Mouse (Mus musculus): ENCODE results near the gene Vps8. TPM values are rescaled to one million over a fixed set of nuclear protein-coding genes. Genes with fewer than 3 reads are reported as not detected.

Gene Vps8
- total and polyA plus RNA-seq, 3 experiments = 26.2 to 50.1 (median 30.3) TPM

DNA sequence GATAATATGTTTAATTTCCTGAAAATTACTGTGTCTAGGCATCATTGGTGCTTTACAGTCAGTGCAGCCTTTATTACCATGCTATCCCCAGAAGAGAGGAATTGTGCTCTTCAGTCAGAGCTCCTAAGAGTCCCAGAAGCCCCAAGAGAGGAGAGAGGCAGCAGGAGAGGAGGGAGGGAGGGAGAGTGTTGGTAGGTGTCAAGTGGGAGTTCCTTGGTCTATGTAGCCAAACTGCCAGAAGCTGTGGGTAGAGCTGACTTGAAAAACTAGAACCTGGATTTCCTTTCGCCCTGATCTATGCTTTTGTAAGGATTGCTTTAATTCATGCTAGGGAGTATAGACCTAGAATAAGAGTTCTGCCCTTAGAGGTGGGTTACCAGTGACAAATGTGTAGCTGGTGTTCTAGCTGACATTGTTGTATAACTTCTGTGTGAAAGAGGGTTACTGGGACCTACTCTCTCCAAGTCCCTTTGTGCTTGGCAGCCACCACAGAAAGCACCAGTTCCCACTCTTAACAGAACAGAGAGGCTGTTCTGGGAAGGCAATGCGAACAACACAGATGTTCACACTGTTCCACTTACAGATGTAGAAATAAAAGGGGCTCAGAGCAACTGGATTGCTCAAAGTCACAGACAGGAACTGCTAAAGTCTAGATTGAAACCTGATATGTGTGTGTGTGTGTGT lies 7.6 kb downstream of the Vps8 start:
- H3K4me1 ChIP-seq (ENCODE audit: insufficient read depth, low read depth, low read length) = peaks cover 20% of the 10 kb centered on the region
- DNase-seq (ENCODE audit: low spot score) (no peak), ATAC-seq (ENCODE audit: extremely low read depth, insufficient number of reproducible peaks, low FRiP score, poor library complexity, severe bottlenecking) (no peak)
- H3K9me3 ChIP-seq (replicated peaks) = no peaks in the 10 kb centered on the region
- H3K27me3 ChIP-seq (ENCODE audit: insufficient read depth, low read length) = no peaks in the 10 kb centered on the region
- H3K36me3 ChIP-seq (replicated peaks) = peaks cover 34% of the 10 kb centered on the region
- TF ChIP-seq TAL1 (conservative IDR thresholded peaks at IDR 0.05; ENCODE audit: low read depth, low read length) (no peak), GATA2 (IDR thresholded peaks at IDR 0.05; ENCODE audit: borderline replicate concordance, low read depth, low read length) (no peak), CTCF (IDR thresholded peaks at IDR 0.05; ENCODE audit: low read depth, low read length) (no peak), GATA1 (IDR thresholded peaks at IDR 0.05; ENCODE audit: borderline replicate concordance, low read length) (no peak), POLR2AphosphoS5 (IDR thresholded peaks at IDR 0.05; ENCODE audit: insufficient replicate concordance, low read depth, low read length) (no peak)
- no peak overlapping the region for H3K4me3 ChIP-seq (ENCODE audit: low read depth, low read length)

- H3K4me1 ChIP-seq (ENCODE audit: insufficient read depth, low read depth, low read length) = peaks cover 20% of the 10 kb centered on the region
- DNase-seq (ENCODE audit: low spot score) (no peak), ATAC-seq (ENCODE audit: extremely low read depth, insufficient number of reproducible peaks, low FRiP score, poor library complexity, severe bottlenecking) (no peak)
- no peak for TF ChIP-seq TAL1 (conservative IDR thresholded peaks at IDR 0.05; ENCODE audit: low read depth, low read length)
- no peak for TF ChIP-seq GATA2 (IDR thresholded peaks at IDR 0.05; ENCODE audit: borderline replicate concordance, low read depth, low read length)
- TF ChIP-seq POLR2AphosphoS5 (IDR thresholded peaks at IDR 0.05; ENCODE audit: insufficient replicate concordance, low read depth, low read length) = no peak
- TF ChIP-seq GATA1 (IDR thresholded peaks at IDR 0.05; ENCODE audit: borderline replicate concordance, low read length) = no peak
- no peak for TF ChIP-seq CTCF (IDR thresholded peaks at IDR 0.05; ENCODE audit: low read depth, low read length)
- H3K27me3 ChIP-seq (ENCODE audit: insufficient read depth, low read length) = no peaks in the 10 kb centered on the region
- no peaks in the 10 kb centered on the region for H3K9me3 ChIP-seq (replicated peaks)
- peaks cover 34% of the 10 kb centered on the region for H3K36me3 ChIP-seq (replicated peaks)
- H3K4me3 ChIP-seq (ENCODE audit: low read depth, low read length) = no peak overlapping the region
Observed at GRCm38 (mm10) chr16:21431614-21432013, 8.7 kb downstream of the Vps8 start.

- peaks cover 5% of the 10 kb centered on the region for H3K4me1 ChIP-seq (ENCODE audit: insufficient read depth, low read depth, low read length)
- no peak overlapping the region for H3K4me3 ChIP-seq (ENCODE audit: low read depth, low read length)
- DNase-seq (ENCODE audit: low spot score) (no peak), ATAC-seq (ENCODE audit: extremely low read depth, insufficient number of reproducible peaks, low FRiP score, poor library complexity, severe bottlenecking) (no peak)
- no peaks in the 10 kb centered on the region for H3K27me3 ChIP-seq (ENCODE audit: insufficient read depth, low read length)
- no peaks in the 10 kb centered on the region for H3K9me3 ChIP-seq (replicated peaks)
- peaks cover 45% of the 10 kb centered on the region for H3K36me3 ChIP-seq (replicated peaks)
- no peak for TF ChIP-seq POLR2AphosphoS5 (IDR thresholded peaks at IDR 0.05; ENCODE audit: insufficient replicate concordance, low read depth, low read length)
- no peak for TF ChIP-seq GATA1 (IDR thresholded peaks at IDR 0.05; ENCODE audit: borderline replicate concordance, low read length)
- TF ChIP-seq TAL1 (conservative IDR thresholded peaks at IDR 0.05; ENCODE audit: low read depth, low read length) = no peak
Observed at GRCm38 (mm10) chr16:21433543-21433942, 10.6 kb downstream of the Vps8 start.

DNA sequence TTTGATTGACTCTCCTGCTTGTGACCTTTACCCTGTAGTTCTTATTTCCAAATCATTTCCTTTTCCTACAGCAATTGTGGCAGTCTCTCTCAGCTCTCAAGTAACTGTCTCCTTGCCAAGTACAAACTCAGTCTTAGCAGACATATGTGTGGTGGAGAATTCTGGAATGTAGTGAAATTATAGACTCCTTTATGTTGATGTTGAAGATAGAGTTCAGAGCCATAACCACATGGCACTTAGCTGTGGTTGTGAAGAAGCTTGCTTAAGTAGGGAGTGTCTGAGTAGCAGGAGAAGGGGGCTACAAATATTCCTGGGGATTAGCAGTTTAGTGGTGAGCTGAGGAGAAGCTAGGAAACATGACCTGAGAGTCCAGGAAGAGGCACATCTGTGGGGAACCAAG lies 18.1 kb downstream of the Vps8 start:
- Histone ChIP-seq H3K9me3 (replicated peaks) (no peaks in the 10 kb centered on the region), H3K27me3 (ENCODE audit: insufficient read depth, low read length) (no peaks in the 10 kb centered on the region), H3K4me3 (ENCODE audit: low read depth, low read length) (no peak overlapping the region), H3K4me1 (ENCODE audit: insufficient read depth, low read depth, low read length) (peaks cover 5% of the 10 kb centered on the region), H3K36me3 (replicated peaks) (peaks cover 82% of the 10 kb centered on the region)
- DNase-seq (ENCODE audit: low spot score) (no peak), ATAC-seq (ENCODE audit: extremely low read depth, insufficient number of reproducible peaks, low FRiP score, poor library complexity, severe bottlenecking) (no peak)
- TF ChIP-seq TAL1 (conservative IDR thresholded peaks at IDR 0.05; ENCODE audit: low read depth, low read length) = no peak
- TF ChIP-seq GATA1 (IDR thresholded peaks at IDR 0.05; ENCODE audit: borderline replicate concordance, low read length) = no peak
- no peak for TF ChIP-seq POLR2AphosphoS5 (IDR thresholded peaks at IDR 0.05; ENCODE audit: insufficient replicate concordance, low read depth, low read length)
- TF ChIP-seq GATA2 (IDR thresholded peaks at IDR 0.05; ENCODE audit: borderline replicate concordance, low read depth, low read length) = no peak

DNA sequence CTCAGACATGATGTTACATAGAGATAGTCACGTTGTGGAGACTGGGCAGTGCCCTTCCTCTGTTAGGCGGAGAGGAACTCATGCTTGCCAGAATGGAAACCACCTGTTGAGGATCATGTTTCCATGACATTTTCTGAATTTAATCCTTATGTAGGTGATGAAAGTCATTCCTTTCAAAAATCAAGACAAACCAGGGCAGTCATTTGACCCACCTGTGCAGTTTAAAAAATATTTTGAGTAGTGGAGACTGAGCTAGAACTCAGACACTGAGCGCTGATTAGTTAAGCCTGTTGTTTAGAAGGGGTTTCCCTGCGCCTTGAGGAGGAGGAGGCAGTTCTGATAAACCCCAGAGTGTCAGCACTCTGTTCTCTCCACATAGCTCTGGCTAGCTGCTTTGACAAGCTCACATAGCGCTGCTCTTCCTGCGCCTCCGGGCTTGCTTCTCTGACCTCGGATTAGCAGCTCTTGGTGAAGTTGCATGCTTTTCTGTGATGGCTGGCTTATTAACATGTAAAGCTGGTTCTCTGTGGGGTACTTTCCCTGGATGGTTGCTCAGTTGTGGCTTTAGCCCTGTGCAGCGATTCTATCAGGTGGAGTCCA lies 22.2 kb downstream of the Vps8 start:
- no peaks in the 10 kb centered on the region for H3K9me3 ChIP-seq (replicated peaks)
- H3K4me3 ChIP-seq (ENCODE audit: low read depth, low read length) = no peak overlapping the region
- no peaks in the 10 kb centered on the region for H3K4me1 ChIP-seq (ENCODE audit: insufficient read depth, low read depth, low read length)
- no peak for ATAC-seq (ENCODE audit: extremely low read depth, insufficient number of reproducible peaks, low FRiP score, poor library complexity, severe bottlenecking)
- no peak for DNase-seq (ENCODE audit: low spot score)
- H3K36me3 ChIP-seq (replicated peaks) = peaks cover 80% of the 10 kb centered on the region
- TF ChIP-seq CTCF (IDR thresholded peaks at IDR 0.05; ENCODE audit: low read depth, low read length) (no peak), POLR2AphosphoS5 (IDR thresholded peaks at IDR 0.05; ENCODE audit: insufficient replicate concordance, low read depth, low read length) (no peak)
- H3K27me3 ChIP-seq (ENCODE audit: insufficient read depth, low read length) = no peaks in the 10 kb centered on the region

- DNase-seq (ENCODE audit: low spot score) = no peak
- ATAC-seq (ENCODE audit: extremely low read depth, insufficient number of reproducible peaks, low FRiP score, poor library complexity, severe bottlenecking) = no peak
- Histone ChIP-seq H3K9me3 (replicated peaks) (no peaks in the 10 kb centered on the region), H3K4me3 (ENCODE audit: low read depth, low read length) (no peak overlapping the region), H3K27me3 (ENCODE audit: insufficient read depth, low read length) (no peaks in the 10 kb centered on the region), H3K36me3 (replicated peaks) (peaks cover 76% of the 10 kb centered on the region), H3K4me1 (ENCODE audit: insufficient read depth, low read depth, low read length) (no peaks in the 10 kb centered on the region)
- no peak for TF ChIP-seq TAL1 (conservative IDR thresholded peaks at IDR 0.05; ENCODE audit: low read depth, low read length)
- TF ChIP-seq GATA2 (IDR thresholded peaks at IDR 0.05; ENCODE audit: borderline replicate concordance, low read depth, low read length) = no peak
- TF ChIP-seq POLR2AphosphoS5 (IDR thresholded peaks at IDR 0.05; ENCODE audit: insufficient replicate concordance, low read depth, low read length) = no peak
- TF ChIP-seq CTCF (IDR thresholded peaks at IDR 0.05; ENCODE audit: low read depth, low read length) = no peak
- TF ChIP-seq GATA1 (IDR thresholded peaks at IDR 0.05; ENCODE audit: borderline replicate concordance, low read length) = no peak
Observed at GRCm38 (mm10) chr16:21447447-21447846, 24.5 kb downstream of the Vps8 start.
